21 mouse cellular contexts compared by ENCODE assay signal in the genomic region with DNA sequence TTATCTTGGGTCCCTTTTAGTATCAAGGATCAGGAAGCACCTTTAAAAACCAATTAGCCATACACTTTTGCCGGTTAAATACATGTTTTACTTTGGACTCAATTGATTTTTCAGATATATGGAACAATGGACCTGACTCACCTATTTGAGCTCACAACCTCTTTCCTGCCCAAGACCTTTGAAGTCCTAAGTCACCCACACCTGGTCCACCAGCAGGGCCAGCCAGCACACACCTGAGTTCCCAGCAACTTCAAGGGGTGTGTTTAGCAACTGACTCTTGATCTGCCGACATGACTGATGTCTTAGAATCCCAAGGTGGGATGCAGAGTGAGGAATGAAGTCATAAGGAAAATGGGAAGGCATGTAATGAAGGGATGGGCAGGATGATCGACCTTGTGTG. TPM values are rescaled to one million over a fixed set of nuclear protein-coding genes. Genes with fewer than 3 reads are reported as not detected.
"Had no signal": no experiment of that assay in that cellular context is flagged by ENCODE, and none has a peak within 500 bp of the region (broad histone marks: within the 10 kb centered on the region; RNA-seq: fewer than 3 reads in every experiment).

No protein-coding gene starts in this region.

- DNase-seq: kidney, adult 18-20 months; kidney, adult 9 months; kidney, postnatal 14 days; kidney, postnatal 4 days; lung, embryonic 14.5 days; retina, postnatal 1 day; right cerebral cortex, postnatal 25 days; thymus, adult 18-20 months; thymus, postnatal 36 days had no signal

- H3K4me2 ChIP-seq: limb, embryonic 13.5 days; lung, embryonic 14.5 days; midbrain, embryonic 12.5 days; neural tube, embryonic 13.5 days had no signal

- ATAC-seq: inflammation-experienced regulatory T-cells, adult 6 months; lung, postnatal 0 days; midbrain, embryonic 16.5 days had no signal

- H3K36me3 ChIP-seq: limb, embryonic 10.5 days; limb, embryonic 13.5 days; midbrain, embryonic 12.5 days; neural tube, embryonic 13.5 days had no signal

- H3K9ac ChIP-seq: limb, embryonic 13.5 days; lung, embryonic 14.5 days; midbrain, embryonic 12.5 days; neural tube, embryonic 13.5 days had no signal

- H3K4me1 ChIP-seq: limb, embryonic 10.5 days; limb, embryonic 13.5 days; midbrain, embryonic 12.5 days; neural tube, embryonic 13.5 days had no signal

- H3K9me3 ChIP-seq: limb, embryonic 10.5 days; limb, embryonic 13.5 days; midbrain, embryonic 12.5 days; neural tube, embryonic 13.5 days had no signal

- H3K4me3 ChIP-seq: limb, embryonic 10.5 days; limb, embryonic 13.5 days; midbrain, embryonic 12.5 days; myocyte; neural tube, embryonic 13.5 days had no signal

- H3K27ac ChIP-seq: limb, embryonic 10.5 days; limb, embryonic 13.5 days; macrophage; midbrain, embryonic 12.5 days; neural tube, embryonic 13.5 days had no signal

RNA-seq across cellular contexts. Expression of a gene that starts 49.5 kb away (rescaled TPM):
- total RNA-seq: megakaryocyte, adult 5-6 weeks; monocyte, adult 5-6 weeks; neutrophil, adult 5-6 weeks had no signal
- polyA plus RNA-seq: limb, embryonic 10.5 days; limb, embryonic 13.5 days; lung, postnatal 0 days; macrophage had no signal
